Mouse (Mus musculus) testis, postnatal 14 days (tissue): ENCODE data around the gene Cryzl2.

ENCODE experiments used
- DNase-seq: peaks from one replicate; pipeline ENCODE4 v3.0.0; 2021; ENCODE audit warnings: low spot score

Gene Cryzl2

DNA sequence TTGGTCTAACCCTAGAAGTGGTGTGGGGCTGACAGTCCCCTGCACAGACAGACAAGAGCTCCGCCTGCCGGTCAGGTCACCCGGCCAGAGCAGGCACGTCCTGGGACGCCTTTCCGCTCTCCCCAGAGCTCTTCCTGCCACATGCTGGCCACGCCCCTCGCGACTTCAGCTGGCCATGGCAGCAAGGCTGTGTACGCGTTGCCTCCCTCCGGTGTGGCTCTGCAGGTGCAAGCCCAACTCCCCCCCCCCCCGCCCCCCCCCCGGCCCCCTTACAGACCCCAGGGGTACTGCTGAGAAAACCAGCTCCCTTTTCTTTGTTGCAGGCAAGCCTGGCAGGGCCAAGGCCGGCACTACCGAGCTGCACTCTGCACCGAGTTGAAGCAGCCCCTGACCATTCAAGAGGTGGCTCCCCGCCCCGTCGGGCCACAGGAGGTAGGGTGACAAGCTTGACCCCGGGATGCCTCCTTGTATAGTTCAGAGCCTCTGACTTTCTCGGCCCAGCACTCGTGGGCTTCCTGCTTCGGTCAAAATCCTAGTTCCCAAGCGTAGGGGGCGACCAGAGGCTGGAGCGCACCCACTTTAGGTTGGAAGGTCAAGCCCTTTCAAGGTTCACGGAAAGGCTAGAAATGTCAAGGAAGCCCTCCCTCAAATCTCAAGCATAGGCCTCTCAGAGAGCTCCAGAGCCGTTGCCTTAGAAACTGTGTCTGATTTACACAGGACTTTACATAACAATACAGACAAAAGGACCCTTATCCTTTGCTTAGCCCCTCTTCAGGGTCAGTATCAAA, at the start of gene Cryzl2:
Gene Cryzl2 (plus strand): TSS at position 157 of the 788 bp plus-strand sequence.
- DNase-seq: peak; percentile 71

DNA sequence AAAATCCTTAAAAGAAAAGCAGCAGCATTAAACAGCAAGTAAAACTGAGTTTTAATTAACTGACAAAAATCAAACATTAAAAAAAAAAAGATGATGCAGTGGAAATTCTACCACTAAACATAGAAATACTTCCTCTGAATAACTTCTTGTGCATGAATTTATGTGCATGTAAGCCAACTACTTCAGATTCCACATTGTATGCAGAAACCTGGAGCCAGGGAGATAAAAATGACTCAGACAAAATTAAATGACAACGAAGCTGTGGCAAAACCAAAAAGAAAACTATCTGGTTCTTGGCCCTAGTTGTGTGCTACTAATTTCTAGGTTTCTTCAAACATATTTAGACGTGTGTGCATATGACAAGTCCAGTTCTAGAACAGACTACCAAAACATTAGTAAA, 48.7 kb upstream of the Cryzl2 start:
- no peak for DNase-seq

DNA sequence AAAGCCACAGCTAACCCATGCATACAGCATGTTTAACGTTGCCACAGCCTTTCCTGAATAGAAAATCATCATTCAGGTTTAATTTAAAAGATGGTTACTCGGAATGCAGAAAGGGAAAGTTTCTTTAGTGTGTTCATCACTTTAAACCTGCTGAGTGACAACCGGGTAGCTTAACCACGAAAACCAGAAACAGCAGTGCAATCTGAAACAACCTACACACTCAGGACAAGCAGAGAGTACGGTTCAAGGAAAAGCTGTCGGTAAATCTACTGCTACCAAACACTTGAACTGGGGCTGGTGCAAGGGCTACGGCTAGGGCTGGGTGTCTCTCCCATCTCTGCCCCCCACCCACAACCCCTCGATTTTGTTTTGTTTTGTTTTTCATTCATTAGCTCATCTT, 47.4 kb upstream of the Cryzl2 start:
- no peak for DNase-seq

DNA sequence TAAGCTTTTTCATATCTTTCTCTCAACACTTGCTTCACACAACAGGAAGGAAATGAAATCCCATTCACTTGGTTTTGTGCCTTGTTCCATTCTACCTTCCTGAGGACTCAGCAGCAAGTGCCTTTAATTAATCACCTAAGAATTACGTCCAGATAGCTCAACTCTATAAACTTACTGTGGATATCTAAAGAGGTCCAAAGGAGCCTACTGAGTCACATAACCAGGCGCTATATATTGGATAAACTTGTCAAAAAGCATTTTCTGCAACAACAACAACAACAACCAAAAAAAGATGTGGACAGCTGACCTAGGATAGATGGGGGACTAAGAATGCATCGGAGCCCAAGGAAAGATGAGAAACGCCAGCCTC, 47.1 kb upstream of the Cryzl2 start:
- no peak for DNase-seq

DNA sequence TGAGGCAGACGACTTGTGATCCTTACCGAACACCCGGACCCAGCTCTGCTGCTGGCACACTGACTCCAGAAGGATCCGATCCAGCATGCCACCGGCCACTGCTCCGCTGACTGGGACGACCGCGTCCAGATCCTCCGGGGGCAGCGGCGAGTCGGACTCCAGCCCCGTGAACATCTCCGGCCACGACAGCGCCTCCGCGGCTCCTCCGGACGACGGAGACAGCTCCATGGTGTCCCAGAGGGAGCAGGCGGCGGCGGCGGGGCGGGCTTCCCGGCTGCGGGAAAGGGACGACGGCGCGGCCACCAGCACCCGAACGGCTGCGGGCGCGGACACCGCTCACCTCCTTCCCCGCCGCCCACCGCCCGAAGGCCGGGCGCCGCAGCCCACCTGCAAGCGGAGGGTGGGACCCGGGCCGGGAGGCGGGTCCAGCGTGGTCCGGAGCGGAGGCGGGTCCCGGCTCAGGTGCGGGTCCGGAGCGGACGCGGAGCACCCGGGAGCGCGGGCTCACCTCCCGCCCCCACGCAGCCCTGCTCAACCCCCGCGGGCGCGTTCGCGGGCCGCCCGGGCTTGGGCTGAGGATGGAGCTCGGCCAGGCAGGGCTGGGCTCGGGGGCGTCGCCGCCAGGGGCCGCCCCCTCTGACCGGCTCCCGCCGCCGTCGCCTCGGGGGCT, 46.5 kb upstream of the Cryzl2 start:
- DNase-seq: peak; percentile 80

- peak; percentile 97 for DNase-seq
Observed at GRCm38 (mm10) chr1:157412454-157413369, 45.7 kb upstream of the Cryzl2 start, which contains the start of gene Rasal2. TSS of gene Rasal2 (minus strand) at chr1:157412595.

- DNase-seq: no peak
Observed at GRCm38 (mm10) chr1:157415771-157416170, 42.6 kb upstream of the Cryzl2 start.

DNA sequence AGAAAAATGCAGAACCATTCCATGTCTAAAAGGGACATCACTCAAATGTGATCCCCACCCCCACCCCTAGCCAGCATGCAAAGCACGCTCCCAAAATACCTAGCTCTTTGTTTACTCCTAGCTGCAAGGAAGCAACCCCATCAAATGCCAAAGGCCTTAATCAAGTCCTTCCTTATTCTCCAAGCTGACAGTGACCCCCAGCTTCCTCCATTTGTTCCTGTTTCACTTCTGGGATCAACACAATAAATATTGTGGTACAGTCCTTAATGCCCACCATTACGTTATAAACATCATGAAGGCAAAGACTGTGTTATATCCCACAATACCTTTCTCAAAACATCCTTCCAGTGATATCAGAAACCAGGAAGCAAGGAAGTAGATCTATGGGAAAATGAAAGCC, 41.7 kb upstream of the Cryzl2 start:
- DNase-seq: no peak

GRCm38 (mm10) chr1:157417414-157417813, 41.0 kb upstream of the Cryzl2 start:
- DNase-seq: no peak

GRCm38 (mm10) chr1:157417861-157418260, 40.5 kb upstream of the Cryzl2 start:
- DNase-seq: no peak

DNA sequence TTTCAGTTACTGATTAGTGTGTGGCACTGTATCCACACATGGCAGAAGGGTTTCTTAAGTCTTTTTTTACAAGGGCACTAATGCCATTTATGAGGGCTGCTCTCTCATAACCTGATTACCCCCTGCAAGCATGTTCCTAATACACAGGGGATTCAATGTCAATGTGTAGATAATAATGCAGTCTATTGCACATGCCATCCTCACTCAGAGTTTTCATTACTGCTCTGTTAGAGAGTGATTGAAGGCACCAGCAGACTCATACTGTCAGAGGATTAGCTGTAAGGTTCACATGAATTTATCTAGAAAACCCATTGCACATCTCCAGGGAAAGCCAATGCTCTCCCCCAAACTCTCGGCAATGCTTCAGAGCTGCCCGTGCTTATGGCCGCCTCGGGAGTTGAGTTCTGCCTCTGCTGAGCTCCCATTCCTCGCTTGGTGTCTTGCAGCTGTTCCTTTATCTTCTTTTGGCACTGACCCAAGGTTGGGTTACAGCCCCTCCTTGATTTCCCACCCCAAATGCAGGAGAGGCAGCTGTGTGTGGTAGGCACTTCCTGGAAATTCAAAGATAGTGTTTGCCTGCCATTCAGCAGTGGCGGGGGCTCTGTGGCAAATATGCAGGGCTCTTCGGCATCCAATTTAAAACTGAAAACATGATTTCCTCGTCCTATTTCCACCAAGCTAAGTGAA, 32.5 kb upstream of the Cryzl2 start:
- DNase-seq: no peak

DNA sequence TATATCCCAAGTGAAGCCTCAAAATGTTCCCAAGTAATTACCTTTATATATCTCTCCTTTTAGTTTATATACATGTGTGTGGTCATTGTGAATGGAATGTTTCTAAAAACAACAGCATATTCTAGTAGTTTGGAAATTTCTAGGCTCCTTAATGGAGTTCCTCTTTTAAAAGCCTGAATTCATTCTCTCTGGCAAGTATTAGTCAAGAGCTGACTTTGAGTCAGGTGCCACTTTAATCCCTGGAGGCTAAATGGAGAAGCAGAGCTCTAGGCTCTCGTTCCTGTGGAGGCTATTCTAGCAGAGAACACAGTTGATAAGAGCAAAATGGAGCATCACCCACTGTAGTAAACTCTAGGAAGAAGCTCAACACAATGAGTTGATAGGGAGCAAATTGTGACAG, 31.4 kb upstream of the Cryzl2 start:
- no peak for DNase-seq

- DNase-seq: no peak
Observed at GRCm38 (mm10) chr1:157427604-157428003, 30.8 kb upstream of the Cryzl2 start.

- DNase-seq: no peak
Observed at GRCm38 (mm10) chr1:157428366-157428765, 30.0 kb upstream of the Cryzl2 start.

GRCm38 (mm10) chr1:157433316-157433715, 25.1 kb upstream of the Cryzl2 start:
- DNase-seq: no peak

- DNase-seq: no peak
Observed at GRCm38 (mm10) chr1:157434404-157434803, 24.0 kb upstream of the Cryzl2 start.

DNA sequence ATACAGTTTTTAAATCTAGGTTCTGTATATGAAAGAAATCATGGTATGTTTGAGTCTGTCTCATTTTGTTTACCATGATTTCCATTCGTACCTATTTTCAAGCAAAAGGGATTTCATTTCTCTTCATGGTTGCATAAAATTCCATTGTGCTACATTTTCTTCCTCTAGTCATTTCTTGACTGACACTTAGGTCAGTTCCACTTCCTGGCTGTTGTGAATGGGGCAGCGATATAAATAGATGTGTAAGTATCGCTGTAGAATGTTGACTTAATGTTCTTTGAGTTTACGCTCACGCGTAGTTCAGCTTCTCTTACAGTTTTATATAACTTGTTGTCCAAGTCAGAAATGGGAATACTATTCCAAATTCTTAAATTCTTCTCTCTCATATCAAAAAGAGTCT, 22.5 kb upstream of the Cryzl2 start:
- DNase-seq: no peak

DNA sequence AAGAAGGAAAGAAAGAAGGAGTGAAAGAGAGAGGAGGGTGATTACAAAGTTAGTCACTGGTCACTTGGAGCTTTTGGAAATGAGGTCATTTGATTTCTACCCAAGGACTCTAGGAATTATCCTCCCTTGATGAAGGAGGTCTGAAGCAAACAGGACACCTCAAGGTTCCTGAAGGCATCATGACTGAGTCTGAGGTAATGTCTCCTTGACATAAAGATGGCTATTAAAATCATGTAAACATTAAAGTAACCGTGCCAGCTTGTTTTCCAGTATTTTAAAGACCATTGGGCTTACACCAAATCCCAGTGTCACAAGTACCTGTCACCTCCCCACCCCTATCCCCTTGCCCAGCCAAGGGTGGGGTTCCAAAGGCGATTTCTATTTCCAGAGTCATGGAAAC, 20.1 kb upstream of the Cryzl2 start:
- no peak for DNase-seq

DNA sequence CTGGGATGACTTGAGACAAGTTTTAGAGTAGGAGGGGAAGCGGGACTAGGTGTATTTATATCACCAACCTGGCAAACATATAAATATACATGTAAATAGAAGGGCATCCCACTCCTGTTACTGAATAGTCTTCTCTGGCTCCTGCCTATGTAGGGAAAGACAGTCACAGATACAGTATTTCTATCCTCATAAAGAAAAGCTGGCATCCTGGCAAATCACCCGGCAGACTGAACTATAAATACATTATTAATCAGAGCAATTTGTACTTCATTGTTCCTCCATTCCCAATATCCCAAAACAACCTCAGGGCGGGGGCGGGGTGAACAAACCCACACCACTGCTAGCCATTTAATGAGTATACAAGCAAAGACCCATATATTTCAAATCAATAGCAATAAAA, 19.3 kb upstream of the Cryzl2 start:
- no peak for DNase-seq

GRCm38 (mm10) chr1:157439973-157440641, 18.3 kb upstream of the Cryzl2 start:
- DNase-seq: no peak

DNA sequence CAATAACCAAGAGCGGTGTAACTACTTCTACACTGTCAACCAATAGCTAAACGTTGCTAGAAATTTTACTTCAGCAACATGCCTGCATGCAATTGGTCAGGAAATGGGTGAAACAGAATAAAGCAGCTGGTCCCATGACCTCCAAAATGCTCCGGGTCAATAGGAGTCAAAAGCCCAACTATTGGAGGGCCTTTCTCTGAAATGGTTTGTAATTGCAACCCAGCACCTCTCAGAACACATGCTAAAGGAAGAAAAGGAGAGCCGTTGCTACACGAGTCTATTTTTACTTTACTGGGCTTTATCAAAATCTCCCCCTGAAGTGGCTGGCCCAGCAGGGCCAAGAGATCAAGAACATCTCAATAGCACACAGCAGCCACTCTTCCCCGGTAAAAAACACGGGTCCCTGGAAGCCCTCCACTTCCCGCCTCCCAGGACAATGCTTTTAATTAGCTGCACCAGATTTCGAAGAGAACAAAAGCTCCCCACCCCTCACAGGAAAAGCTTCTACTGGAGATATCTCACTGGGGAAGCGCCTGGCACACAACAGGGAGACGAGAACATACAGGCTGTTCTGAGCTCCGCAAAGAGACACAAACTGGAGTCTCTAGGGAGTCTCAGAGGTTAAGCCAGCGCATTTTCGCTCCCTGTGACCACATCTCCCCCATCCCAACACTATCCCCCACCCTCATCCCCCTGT, 15.2 kb upstream of the Cryzl2 start:
- DNase-seq: peak; percentile 48
